Mouse (Mus musculus) lung, postnatal 0 days (tissue): ENCODE results near the gene Pacrg.

Experiments
- CTCF ChIP-seq: IDR thresholded peaks from 2 replicates; pipeline ENCODE4 v1.5.1; 2016; ENCODE audit warnings: antibody characterized with exemption, mild to moderate bottlenecking
- EP300 ChIP-seq: IDR thresholded peaks from 2 replicates; pipeline ENCODE4 v1.6.1; 2016; ENCODE audit warnings: antibody characterized with exemption, mild to moderate bottlenecking, control low read depth

- TF ChIP-seq CTCF (no peak), EP300 (no peak)
Observed at GRCm38 (mm10) chr17:10675536-10675935, 164.6 kb downstream of the Pacrg start.
